Mouse (Mus musculus) hindbrain, embryonic 16.5 days (tissue): Measurements from ENCODE around the gene Pygl. TPM values are rescaled to one million over a fixed set of nuclear protein-coding genes. Genes with fewer than 3 reads are reported as not detected.
"Not testable (repeated sequence)": the region's sequence is repeated elsewhere in the genome, so short reads cannot be mapped to it uniquely, and the experiment has no call there.

Experiments used
- ATAC-seq: fragments of 200-750 bp; cut with Nextera tagmentation; 2 replicates; pipeline ENCODE4 v1.8.0; 2017; ENCODE audit warnings: moderate TSS enrichment, moderate library complexity
- H3K27ac ChIP-seq: fragments of 300-500 bp; sonication (generic); 2 replicates; pipeline ENCODE4 v1.5.1; 2014; ENCODE audit warnings: low read depth, mild to moderate bottlenecking, control low read depth, low read length, moderate library complexity
- H3K27me3 ChIP-seq: fragments of 300-500 bp; sonication (generic); replicated peaks from 2 replicates; pipeline ENCODE4 v1.6.1; 2014; ENCODE audit warnings: low read length; ENCODE audit not compliant: control insufficient read depth, insufficient read depth
- H3K36me3 ChIP-seq: fragments of 300-500 bp; sonication (generic); 2 replicates; pipeline ENCODE4 v1.6.1; 2014; ENCODE audit warnings: mild to moderate bottlenecking, low read length, moderate library complexity, mixed read lengths; ENCODE audit not compliant: control insufficient read depth, insufficient read depth
- H3K4me1 ChIP-seq: fragments of 300-500 bp; sonication (generic); 2 replicates; pipeline ENCODE4 v1.6.1; 2014; ENCODE audit warnings: low read depth, low read length; ENCODE audit not compliant: control insufficient read depth, insufficient read depth
- H3K4me2 ChIP-seq: fragments of 300-500 bp; sonication (generic); 2 replicates; pipeline ENCODE4 v1.6.1; 2014; ENCODE audit warnings: mild to moderate bottlenecking, low read length, control low read depth, moderate library complexity
- H3K4me3 ChIP-seq: fragments of 300-500 bp; sonication (generic); 2 replicates; pipeline ENCODE4 v1.5.1; 2014; ENCODE audit warnings: mild to moderate bottlenecking, low read length, control low read depth, moderate library complexity
- H3K9ac ChIP-seq: fragments of 300-500 bp; sonication (generic); 2 replicates; pipeline ENCODE4 v1.6.1; 2014; ENCODE audit warnings: low read depth, mild to moderate bottlenecking, control low read depth, low read length, moderate library complexity
- H3K9me3 ChIP-seq: fragments of 300-500 bp; sonication (generic); 2 replicates; pipeline ENCODE4 v1.6.1; 2014; ENCODE audit warnings: mild to moderate bottlenecking, low read length, moderate library complexity; ENCODE audit not compliant: control insufficient read depth
- WGBS: fragments of 180-500 bp; shearing (Covaris S2); extraction: QIAGEN DNeasy Blood & Tissue Kit; methylation state at CpG from one replicate; pipeline ENCODE4 v1.1.7; 2014; 5-methylcytosine and 5-hydroxymethylcytosine counted together
- polyA plus RNA-seq: library from polyadenylated mRNA; unstranded; fragments of >200 nt; fragmentation: Nextera tagmentation; extraction: Ambion mirVana; gene quantifications from 2 replicates; pipeline ENCODE4 v1.2.1, GENCODE M21; 2015

Gene Pygl
- polyA plus RNA-seq, 1 experiment from 2014 or later = 9.6 TPM

GRCm38 (mm10) chr12:70192267-70192727, 39.0 kb downstream of the Pygl start:
- WGBS = 13% methylated on average over 19 of the region's 19 CpGs
- H3K36me3 ChIP-seq = no peaks in the 10 kb centered on the region
- peak; percentile 88 for ATAC-seq
- H3K9ac ChIP-seq = peak overlapping the region; percentile 55
- peak overlapping the region; percentile 60; the same call in 1 of the 2 replicates for H3K27ac ChIP-seq
- H3K4me3 ChIP-seq = peak overlapping the region; percentile 40
- no peaks in the 10 kb centered on the region for H3K27me3 ChIP-seq
- H3K4me1 ChIP-seq = no peaks in the 10 kb centered on the region; the same call in none of the 2 replicates
- peak overlapping the region; percentile 66 for H3K4me2 ChIP-seq
- H3K9me3 ChIP-seq = no peaks in the 10 kb centered on the region

- Histone ChIP-seq H3K36me3 (no peaks in the 10 kb centered on the region), H3K4me2 (peak overlapping the region; percentile 19; the same call in 1 of the 2 replicates), H3K4me3 (peak overlapping the region; percentile 29), H3K27me3 (no peaks in the 10 kb centered on the region), H3K27ac (peak overlapping the region; percentile 54), H3K9me3 (no peaks in the 10 kb centered on the region), H3K9ac (peak overlapping the region; percentile 18; the same call in 1 of the 2 replicates), H3K4me1 (no peaks in the 10 kb centered on the region)
- WGBS = 72% methylated on average over 22 of the region's 22 CpGs
- peak; percentile 72; the same call in 1 of the 2 replicates for ATAC-seq
Measured at GRCm38 (mm10) chr12:70184173-70184783, 47.0 kb downstream of the Pygl start.

- 94% methylated on average over 8 of the region's 8 CpGs for WGBS
- 0 out of 2 replicates have a peak, but pooled peaks have one; percentile 37 for ATAC-seq
- not testable (repeated sequence) for H3K36me3 ChIP-seq, H3K27me3 ChIP-seq, H3K4me2 ChIP-seq, H3K9ac ChIP-seq, H3K27ac ChIP-seq, H3K4me1 ChIP-seq, H3K9me3 ChIP-seq
- H3K4me3 ChIP-seq = peak overlapping the region; percentile 29
Measured at GRCm38 (mm10) chr12:70183507-70183906, 47.8 kb downstream of the Pygl start.

- Histone ChIP-seq H3K36me3 (no peaks in the 10 kb centered on the region), H3K27me3 (no peaks in the 10 kb centered on the region), H3K9ac (no peak overlapping the region), H3K27ac (no peak overlapping the region), H3K4me2 (no peak overlapping the region), H3K4me1 (no peaks in the 10 kb centered on the region), H3K9me3 (no peaks in the 10 kb centered on the region), H3K4me3 (no peak overlapping the region)
- no peak for ATAC-seq
- WGBS = 94% methylated on average over 1 of the region's 1 CpGs
Measured at GRCm38 (mm10) chr12:70169969-70170368, 61.3 kb downstream of the Pygl start.

GRCm38 (mm10) chr12:70167950-70168349, 63.3 kb downstream of the Pygl start:
- Histone ChIP-seq H3K36me3 (no peaks in the 10 kb centered on the region), H3K27ac (no peak overlapping the region), H3K9ac (no peak overlapping the region), H3K9me3 (no peaks in the 10 kb centered on the region), H3K4me2 (no peak overlapping the region), H3K27me3 (no peaks in the 10 kb centered on the region), H3K4me3 (no peak overlapping the region), H3K4me1 (no peaks in the 10 kb centered on the region)
- 88% methylated on average over 4 of the region's 4 CpGs for WGBS
- no peak for ATAC-seq

- H3K36me3 ChIP-seq = no peaks in the 10 kb centered on the region
- WGBS = 91% methylated on average over 3 of the region's 3 CpGs
- no peaks in the 10 kb centered on the region for H3K4me1 ChIP-seq
- no peak overlapping the region for H3K9ac ChIP-seq
- H3K27me3 ChIP-seq = no peaks in the 10 kb centered on the region
- H3K4me3 ChIP-seq = no peak overlapping the region
- H3K4me2 ChIP-seq = no peak overlapping the region
- H3K9me3 ChIP-seq = no peaks in the 10 kb centered on the region
- no peak for ATAC-seq
- H3K27ac ChIP-seq = no peak overlapping the region
Measured at GRCm38 (mm10) chr12:70164741-70165140, 66.5 kb downstream of the Pygl start.

GRCm38 (mm10) chr12:70161057-70161456, 70.2 kb downstream of the Pygl start:
- Histone ChIP-seq H3K9me3 (no peaks in the 10 kb centered on the region), H3K4me3 (no peak overlapping the region), H3K36me3 (no peaks in the 10 kb centered on the region), H3K4me2 (no peak overlapping the region), H3K9ac (no peak overlapping the region), H3K27ac (no peak overlapping the region), H3K27me3 (no peaks in the 10 kb centered on the region), H3K4me1 (no peaks in the 10 kb centered on the region)
- 82% methylated on average over 5 of the region's 5 CpGs for WGBS
- ATAC-seq = no peak

- Histone ChIP-seq H3K9me3 (no peaks in the 10 kb centered on the region), H3K4me1 (no peaks in the 10 kb centered on the region), H3K4me2 (no peak overlapping the region), H3K4me3 (no peak overlapping the region), H3K9ac (no peak overlapping the region), H3K27me3 (no peaks in the 10 kb centered on the region), H3K27ac (no peak overlapping the region), H3K36me3 (no peaks in the 10 kb centered on the region)
- ATAC-seq = no peak
- 51% methylated on average over 5 of the region's 5 CpGs for WGBS
Measured at GRCm38 (mm10) chr12:70157292-70158066, 73.8 kb downstream of the Pygl start.

GRCm38 (mm10) chr12:70156222-70156621, 75.1 kb downstream of the Pygl start:
- WGBS = 52% methylated on average over 6 of the region's 6 CpGs

More at GRCm38 (mm10) chr12:70156222-70156621, 75.1 kb downstream of the Pygl start:
- Histone ChIP-seq H3K4me1 (no peaks in the 10 kb centered on the region), H3K4me3 (no peak overlapping the region), H3K36me3 (no peaks in the 10 kb centered on the region), H3K9ac (no peak overlapping the region), H3K9me3 (no peaks in the 10 kb centered on the region), H3K27me3 (no peaks in the 10 kb centered on the region), H3K27ac (no peak overlapping the region), H3K4me2 (no peak overlapping the region)
- no peak for ATAC-seq
